ENCODE assay signal across 13 mouse cellular contexts in the genomic region with DNA sequence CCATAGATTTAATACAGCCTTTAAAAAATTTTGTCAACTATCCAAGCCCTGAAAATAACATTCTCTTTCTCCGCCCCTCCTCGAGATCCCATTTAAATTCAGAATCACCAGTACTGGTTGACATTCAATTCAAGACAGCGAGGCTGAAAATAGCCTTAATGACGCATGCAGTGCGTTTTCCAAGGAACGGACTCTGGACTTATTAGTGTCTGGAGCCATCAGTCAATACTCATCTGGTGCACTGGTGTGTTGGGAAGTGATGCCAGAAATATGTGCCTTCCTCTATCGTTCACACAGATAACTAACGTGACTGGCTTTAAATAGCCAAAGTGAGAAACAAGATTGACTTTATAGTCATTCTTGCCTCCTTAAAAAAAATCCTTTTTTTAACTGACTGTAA.
DNase-seq lines count a peak whose midpoint lies in the region; ATAC-seq lines count a peak whose summit lies in the region.
"Had no signal": no experiment of that assay in that cellular context is flagged by ENCODE, and none has a peak within 500 bp of the region (broad histone marks: within the 10 kb centered on the region; RNA-seq: fewer than 3 reads in every experiment).

No protein-coding gene starts in this region.

- H3K27me3 ChIP-seq in heart, embryonic 16.5 days (ENCODE audit: control insufficient read depth, insufficient read depth, low read length) = no peaks in the 10 kb centered on the region
- H3K27me3 ChIP-seq: kidney, embryonic 15.5 days; neural tube, embryonic 13.5 days had no signal

- H3K27ac ChIP-seq in heart, embryonic 16.5 days (ENCODE audit: low read length) = peak overlapping the region; percentile 84
- H3K27ac ChIP-seq: kidney, embryonic 15.5 days; midbrain, embryonic 10.5 days; neural tube, embryonic 13.5 days had no signal

- WGBS in heart, embryonic 16.5 days = 37% methylated on average over 8 of the region's 8 CpGs

- no peak overlapping the region for H3K4me3 ChIP-seq in heart, embryonic 16.5 days (ENCODE audit: low read length)
- H3K4me3 ChIP-seq: kidney, embryonic 15.5 days; midbrain, embryonic 10.5 days; neural tube, embryonic 13.5 days had no signal

- no peak overlapping the region for H3K9ac ChIP-seq in heart, embryonic 16.5 days (ENCODE audit: low read length)
- H3K9ac ChIP-seq: kidney, embryonic 15.5 days; neural tube, embryonic 13.5 days had no signal

- no peaks in the 10 kb centered on the region for H3K36me3 ChIP-seq in heart, embryonic 16.5 days (ENCODE audit: control insufficient read depth, insufficient read depth)
- H3K36me3 ChIP-seq: kidney, embryonic 15.5 days; midbrain, embryonic 10.5 days; neural tube, embryonic 13.5 days had no signal

- peaks cover 16% of the 10 kb centered on the region for H3K4me1 ChIP-seq in heart, embryonic 16.5 days (ENCODE audit: control insufficient read depth, insufficient read depth, low read length)
- H3K4me1 ChIP-seq: kidney, embryonic 15.5 days; midbrain, embryonic 10.5 days; neural tube, embryonic 13.5 days had no signal

- no peaks in the 10 kb centered on the region for H3K9me3 ChIP-seq in heart, embryonic 16.5 days (replicated peaks; ENCODE audit: control insufficient read depth, low read length)
- H3K9me3 ChIP-seq: kidney, embryonic 15.5 days; midbrain, embryonic 10.5 days; neural tube, embryonic 13.5 days had no signal

- H3K4me2 ChIP-seq in heart, embryonic 16.5 days (ENCODE audit: low read depth, low read length) = no peak overlapping the region
- H3K4me2 ChIP-seq: kidney, embryonic 15.5 days; liver, embryonic 11.5 days; neural tube, embryonic 13.5 days had no signal

- ATAC-seq in heart, embryonic 16.5 days (replicated peaks; ENCODE audit: extremely low read depth, insufficient read depth, low FRiP score) = peak; percentile 71
- no peak for ATAC-seq in megakaryocyte, adult 5-6 weeks (ENCODE audit: poor library complexity, severe bottlenecking)

- DNase-seq in adrenal gland, adult 8-10 months = peak; percentile 18
- no peak for DNase-seq in adrenal gland, adult 18-20 months (ENCODE audit: low spot score in 2 of 2)
- DNase-seq in layer of hippocampus, adult 9-11 months = peak; percentile 25
- no peak for DNase-seq in layer of hippocampus, adult 11-12 months (ENCODE audit: low spot score)
- peak; percentile 24 for DNase-seq in adrenal gland, postnatal 14 days
- DNase-seq in gastrocnemius, postnatal 25 days = no peak
- DNase-seq: cerebellum, adult 11 months had no signal

Comparison
In these comparisons a context has a peak if more than half of its experiments do, and no peak if none do; other contexts are left out.
1. DNase-seq: peak in adrenal gland, adult 8-10 months (single experiment), layer of hippocampus, adult 9-11 months (single experiment) and adrenal gland, postnatal 14 days (single experiment); none in adrenal gland, adult 18-20 months (0 of 2), layer of hippocampus, adult 11-12 months (single experiment) and gastrocnemius, postnatal 25 days (single experiment).